Mouse (Mus musculus) lung, postnatal 0 days (tissue): Measurements from ENCODE around the gene Slc17a9.

ENCODE experiments used
- CTCF ChIP-seq: IDR thresholded peaks from 2 replicates; pipeline ENCODE4 v1.5.1; 2016; ENCODE audit warnings: antibody characterized with exemption, mild to moderate bottlenecking
- EP300 ChIP-seq: IDR thresholded peaks from 2 replicates; pipeline ENCODE4 v1.6.1; 2016; ENCODE audit warnings: antibody characterized with exemption, mild to moderate bottlenecking, control low read depth

DNA sequence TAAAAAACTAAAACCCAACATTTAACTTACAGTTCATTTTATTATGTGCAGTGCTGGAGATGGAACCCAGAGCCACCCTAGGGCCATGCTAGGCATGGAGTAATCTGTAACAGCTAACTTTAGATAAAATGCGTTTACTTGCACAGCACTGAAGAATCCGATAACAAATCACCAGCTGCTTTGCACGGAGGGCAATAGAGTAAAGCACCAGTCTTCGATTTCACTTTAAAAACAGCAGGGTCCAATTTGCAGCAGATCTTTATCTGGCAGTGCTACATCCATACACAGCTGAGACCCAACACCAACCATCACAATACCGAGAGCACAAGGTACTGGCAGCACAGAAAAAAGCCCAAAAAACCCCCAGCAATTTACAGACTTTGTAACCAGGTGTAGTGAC lies 21.9 kb upstream of the Slc17a9 start:
- TF ChIP-seq EP300 (no peak), CTCF (no peak)
